Mouse (Mus musculus) gastrocnemius, adult 18-20 months (tissue): Measurements from ENCODE around the gene Gnb1. TPM values are rescaled to one million over a fixed set of nuclear protein-coding genes. Genes with fewer than 3 reads are reported as not detected.
"Not testable (repeated sequence)": the region's sequence is repeated elsewhere in the genome, so short reads cannot be mapped to it uniquely, and the experiment has no call there.

Experiments
- DNase-seq: peaks from one replicate; pipeline ENCODE4 v3.0.0; 2021; ENCODE audit warnings: low spot score
- total RNA-seq, 2 experiments: library from RNA; stranded (reverse); gene quantifications; 2 replicates each; pipeline ENCODE4 v1.2.3; 2021

The Gnb1 gene
- total RNA-seq, 2 experiments from 2014 or later: 48.6 to 59.8 TPM

DNA sequence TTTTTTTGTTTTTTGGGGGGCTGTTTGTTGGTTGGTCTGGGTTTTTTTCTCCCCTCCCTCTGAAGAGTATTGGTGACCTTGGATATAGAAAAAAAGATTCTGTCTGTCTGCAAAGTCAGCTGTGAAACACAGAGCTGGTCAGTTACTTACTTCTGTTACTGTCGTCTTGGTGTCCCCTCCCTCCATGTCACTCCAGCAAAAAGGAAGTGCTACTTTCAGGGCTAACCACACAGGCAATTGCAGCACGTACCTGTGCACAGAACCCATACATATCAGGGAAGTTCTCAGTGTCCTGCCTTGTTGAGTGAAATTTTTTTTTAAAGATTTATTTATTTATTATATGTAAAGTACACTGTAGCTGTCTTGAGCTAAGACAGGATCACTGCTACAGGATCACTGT is 59.3 kb downstream of the Gnb1 start:
- no peak for DNase-seq

DNA sequence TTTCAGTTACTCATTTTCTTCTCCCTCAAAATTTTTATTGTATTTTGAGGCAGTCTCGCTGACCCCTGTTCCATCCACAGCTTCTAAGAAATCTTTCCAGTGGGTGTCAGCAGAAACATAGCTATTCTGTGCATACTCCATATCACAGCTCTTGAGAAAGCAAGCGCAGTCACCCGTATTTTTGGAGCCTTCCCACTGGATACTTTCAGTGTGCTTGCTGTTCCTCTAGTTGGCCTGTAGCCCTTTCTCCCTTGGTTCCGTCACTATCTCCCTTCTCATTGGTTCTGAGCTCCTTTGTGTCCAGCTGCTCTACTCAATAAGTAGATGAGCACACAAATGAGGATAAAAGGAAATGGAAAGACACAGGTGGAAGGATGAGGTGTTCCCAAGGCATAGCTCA is 59.9 kb downstream of the Gnb1 start:
- DNase-seq: no peak

DNA sequence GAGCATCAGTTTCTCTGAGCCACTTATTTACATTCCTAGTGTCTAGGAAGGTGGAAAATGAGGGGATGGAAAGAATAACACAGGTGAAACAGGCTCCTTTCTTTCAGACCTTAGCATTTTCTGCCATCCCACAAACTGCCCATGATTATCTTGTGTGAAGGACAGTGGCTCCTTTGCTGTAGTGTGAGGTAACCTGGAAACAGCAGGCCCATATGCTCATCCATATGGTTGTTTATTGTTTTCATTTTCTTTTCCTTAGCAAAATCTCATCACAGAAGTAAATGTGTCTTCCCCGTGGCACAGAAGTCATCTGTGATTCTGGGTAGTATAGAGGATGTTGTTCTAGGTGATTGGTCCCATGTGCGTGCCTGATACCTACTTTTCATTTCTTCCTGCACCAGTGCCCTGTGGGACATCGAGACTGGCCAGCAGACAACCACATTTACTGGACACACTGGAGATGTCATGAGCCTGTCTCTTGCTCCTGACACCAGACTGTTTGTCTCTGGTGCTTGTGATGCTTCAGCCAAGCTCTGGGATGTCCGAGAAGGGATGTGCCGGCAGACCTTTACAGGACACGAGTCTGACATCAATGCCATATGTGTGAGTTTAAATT is 61.9 kb downstream of the Gnb1 start:
- no peak for DNase-seq

DNA sequence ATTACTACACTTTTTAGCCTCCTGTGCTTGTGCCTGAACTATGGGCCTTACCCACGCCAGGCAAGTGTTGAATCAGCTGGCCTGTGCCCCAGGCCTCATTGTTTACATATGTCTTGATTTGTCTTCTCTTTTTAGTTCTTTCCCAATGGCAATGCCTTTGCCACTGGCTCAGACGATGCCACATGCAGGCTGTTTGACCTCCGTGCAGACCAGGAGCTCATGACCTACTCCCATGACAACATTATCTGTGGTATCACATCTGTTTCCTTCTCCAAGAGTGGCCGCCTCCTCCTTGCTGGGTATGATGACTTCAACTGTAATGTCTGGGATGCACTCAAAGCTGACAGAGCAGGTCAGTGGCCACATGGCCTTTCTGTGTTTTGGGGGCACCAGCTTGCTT is 63.7 kb downstream of the Gnb1 start:
- DNase-seq: no peak

DNA sequence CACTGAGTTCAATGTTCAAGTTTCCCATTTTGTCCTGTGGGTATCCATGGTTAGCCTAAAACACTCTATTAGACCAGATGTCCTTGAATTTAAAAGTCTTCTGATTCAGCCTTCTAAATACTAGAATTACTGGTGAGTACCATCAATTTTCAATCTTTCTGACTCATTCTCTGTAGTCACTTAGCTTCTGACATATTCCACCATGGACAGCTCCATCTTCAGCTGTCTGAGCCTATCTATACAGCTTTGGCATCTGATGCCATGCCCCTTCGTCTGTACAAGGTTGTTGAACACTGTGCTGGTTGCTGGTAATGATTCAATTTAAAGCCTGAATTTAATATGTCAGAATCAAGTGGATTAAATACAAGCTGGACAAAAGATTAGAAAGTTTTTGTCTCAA is 64.3 kb downstream of the Gnb1 start:
- DNase-seq: no peak

DNA sequence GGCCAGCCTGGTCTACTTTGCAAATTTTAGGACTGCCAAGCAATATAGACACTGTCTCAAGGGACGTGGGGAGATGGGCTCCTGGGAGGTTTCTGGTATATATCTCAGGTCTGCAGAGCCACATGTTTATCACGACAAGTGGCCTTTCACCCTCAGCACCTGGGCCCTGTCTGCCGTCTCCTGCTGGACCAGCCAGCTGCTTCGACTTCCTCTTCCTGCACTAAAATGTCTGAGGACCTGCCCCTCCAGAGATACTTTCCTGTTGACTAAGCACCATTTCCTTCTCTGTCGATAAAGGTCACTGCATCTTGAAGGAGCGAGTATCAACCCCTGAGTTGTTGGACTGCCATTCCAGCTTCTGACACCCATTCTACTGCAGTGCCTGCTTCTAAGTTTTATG is 68.3 kb downstream of the Gnb1 start:
- no peak for DNase-seq

DNA sequence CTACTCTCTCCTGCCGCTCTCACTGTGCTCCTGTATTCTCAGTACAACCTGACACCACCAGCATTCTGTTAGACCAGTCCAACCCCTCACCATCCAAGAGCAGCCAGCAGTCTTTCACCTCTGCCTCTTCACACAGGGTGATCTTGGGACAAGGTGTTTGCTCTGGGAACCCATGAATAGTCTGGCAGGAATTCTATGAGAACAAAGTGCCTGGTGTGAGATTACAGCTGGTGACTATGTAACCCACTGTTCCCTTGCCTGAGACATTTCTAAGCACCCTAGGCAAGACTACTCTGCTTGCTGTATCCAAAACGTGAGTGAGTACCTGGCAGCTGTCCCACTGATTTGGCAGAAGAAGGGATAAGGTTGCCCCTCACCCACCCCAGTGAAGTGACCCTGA is 69.8 kb downstream of the Gnb1 start:
- DNase-seq: no peak

DNA sequence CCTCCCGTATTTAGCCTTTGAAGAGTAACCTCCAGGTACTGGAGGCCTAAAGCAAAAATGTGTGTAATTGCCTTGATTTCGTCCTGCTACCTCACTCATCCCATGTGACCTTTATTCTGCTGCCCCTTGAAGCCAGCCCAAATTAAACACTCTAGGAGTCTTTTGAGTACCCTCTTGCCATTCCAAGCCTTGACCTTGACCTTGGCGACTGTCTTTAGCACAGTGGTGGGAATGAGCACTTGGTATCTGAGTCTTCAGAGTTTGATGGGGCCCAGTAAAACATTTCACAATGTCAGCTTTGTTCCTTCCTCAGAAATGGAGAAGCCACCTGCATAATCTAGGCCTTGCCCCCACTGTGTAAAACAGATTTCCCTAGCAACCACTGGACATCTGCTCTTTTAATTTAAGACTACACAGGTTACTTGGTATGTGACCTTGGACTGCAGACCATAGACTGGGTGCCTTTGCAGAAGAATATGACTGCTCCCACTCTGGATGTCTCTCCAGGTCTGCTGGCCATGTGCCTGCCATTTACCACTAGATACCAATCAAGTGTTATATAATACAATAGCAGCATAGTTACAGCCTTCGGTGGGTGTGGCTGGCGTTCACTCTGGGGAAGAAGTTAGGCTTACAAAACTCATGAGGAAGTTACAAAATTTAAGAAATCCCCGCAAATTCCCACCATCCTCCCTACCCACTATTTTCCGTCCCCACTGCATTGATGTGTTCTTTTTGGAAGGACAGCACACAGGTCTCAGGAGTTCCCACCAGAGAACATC is 70.7 kb downstream of the Gnb1 start, which contains the start of gene Nadk:
Gene Nadk (plus strand): TSS at position 718 of the 782 bp plus-strand sequence.
- no peak for DNase-seq

DNA sequence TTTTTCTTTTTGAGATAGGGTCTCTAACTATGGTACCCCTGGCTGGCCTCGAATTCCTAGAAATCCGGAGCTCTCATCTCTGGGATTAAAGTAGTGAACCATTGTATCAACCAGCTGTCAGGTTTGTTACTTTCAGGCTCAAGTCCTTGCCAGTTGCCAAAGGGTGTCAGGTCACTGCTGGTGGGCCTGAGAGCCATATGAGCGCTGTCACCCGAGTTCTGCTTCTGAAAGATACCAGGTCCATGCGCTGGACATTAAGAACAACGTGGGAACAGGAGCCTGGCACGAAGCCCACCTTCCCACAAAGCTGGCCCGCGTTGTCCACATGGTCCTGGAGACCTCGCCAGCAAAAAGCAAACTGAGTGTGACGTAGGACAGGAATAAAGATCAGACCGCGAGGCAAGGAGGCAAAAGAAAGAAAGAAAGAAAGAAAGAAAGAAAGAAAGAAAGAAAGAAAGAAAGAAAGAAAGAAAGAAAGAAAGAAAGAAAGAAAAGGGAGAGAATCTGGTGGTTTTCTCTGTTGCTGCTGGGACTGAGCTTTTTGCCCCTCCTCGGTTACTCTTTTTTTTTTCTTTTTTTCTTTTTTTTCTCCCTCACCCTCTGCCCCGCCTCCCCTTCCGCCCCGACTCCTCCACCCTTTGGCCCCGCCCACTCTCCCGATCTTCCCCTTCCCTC is 71.7 kb downstream of the Gnb1 start:
- DNase-seq: peak; percentile 57

DNA sequence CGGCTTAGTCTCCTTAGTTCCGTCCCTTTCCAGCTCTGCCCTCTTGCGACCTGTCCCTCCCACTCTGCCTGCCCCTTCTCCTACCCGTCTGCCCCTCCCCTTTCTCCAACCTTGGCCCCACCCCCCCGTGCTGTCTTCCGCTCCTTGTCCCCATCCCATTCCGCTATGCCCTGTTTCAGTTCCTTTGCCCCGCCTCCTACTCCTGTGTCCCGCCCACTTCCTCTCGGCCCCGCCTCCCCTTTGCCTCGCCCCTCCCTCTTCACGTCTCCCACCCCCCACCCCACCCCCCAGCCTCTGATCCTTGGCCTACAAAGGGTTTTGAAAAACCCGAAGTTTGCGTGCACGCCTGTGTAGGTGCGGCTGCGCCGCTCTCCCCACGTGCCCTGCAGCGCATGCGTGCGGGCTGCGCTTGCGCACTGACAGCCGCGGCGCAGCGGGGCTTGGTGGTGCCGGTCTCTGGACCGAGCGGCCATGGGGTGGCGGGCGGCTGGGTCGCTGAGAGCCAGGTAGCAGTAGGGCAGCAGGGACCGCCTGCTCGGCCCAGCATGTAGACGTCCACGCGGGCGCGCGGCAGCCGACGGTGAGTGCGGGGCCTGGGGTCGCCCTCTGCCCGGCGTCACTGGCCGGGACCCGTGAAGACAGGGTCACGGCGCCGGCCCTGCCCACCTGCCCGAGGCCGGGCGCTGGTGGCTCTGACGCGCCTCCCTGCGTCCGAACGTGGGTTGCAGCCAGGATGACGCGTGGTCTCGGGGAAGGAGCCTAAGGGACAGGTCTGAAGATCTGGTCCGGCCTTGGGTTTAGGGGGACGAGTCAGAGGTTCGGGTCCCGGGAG is 72.5 kb downstream of the Gnb1 start:
- DNase-seq: peak; percentile 98

DNA sequence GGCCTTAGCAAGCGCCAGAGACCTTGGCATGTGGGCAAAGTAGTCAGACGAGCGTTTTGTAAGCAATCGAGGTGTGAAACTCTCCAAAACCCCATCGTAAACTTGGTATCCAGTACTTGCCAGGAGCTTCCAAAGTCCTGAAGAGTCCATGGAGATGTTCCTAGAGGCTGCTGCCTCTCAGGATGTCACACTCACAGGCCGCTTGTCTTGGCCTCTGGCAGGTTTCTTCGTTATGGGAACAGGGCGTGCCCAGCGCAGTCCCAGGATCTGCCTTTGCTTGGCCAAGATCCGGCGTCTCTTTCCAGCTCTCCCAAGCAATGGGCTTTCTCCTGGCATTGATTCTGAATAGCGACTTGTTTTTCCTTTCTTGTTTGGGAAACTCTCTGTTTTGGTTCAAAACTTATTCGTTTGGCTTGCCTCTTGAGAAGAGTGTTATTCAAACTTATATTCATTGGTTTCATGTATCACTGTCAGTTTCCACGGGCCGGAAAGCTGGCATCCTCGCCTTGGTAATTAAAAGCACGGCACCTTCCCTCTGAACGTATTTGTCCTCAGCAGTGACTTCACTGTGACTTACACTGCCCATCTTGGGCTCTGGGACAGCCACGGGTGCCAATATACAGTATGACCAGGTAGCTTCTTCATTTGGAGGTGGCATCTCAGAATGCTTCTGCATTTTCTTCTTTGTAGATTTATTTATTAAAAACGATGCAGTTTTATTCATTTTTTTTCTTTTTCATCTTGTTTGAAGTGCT is 73.3 kb downstream of the Gnb1 start:
- DNase-seq: peak; percentile 76

DNA sequence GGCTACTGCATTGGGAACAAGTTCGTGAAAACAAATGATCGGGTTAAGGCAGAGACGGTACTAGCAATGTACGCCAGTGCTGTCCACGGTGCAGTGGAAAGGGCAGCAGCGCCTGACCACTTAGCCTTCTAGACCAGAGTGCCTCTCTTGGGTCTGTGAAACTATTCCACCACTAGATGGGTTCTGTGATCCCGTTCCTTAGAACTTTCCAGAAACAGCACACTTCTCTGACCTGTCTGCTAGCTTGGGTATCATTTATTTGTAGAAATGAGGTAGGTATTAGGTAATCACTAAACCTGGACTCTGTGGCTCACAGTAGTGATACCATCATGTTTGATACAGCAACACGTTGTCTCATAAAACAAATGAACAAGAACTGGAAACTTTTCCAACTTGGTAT is 75.4 kb downstream of the Gnb1 start:
- DNase-seq: no peak

DNA sequence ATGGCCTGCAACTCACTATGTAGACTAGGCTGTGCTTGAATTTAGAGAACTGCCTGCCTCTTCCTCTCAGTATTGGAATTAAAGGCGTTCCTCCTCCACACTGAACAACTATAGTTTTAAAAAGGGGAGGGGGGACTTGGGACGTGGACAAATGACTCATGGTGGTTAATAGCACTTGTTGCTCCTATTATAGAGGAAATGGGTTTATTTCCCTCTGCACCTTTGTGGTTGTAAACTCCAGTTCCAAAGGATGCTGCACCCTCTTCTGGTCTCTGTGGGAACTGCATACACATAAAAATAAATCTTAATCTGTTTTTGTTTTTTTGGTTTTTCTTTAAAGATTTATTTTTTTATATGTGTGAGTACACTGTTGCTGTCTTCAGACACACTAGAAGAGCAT is 77.0 kb downstream of the Gnb1 start:
- DNase-seq: peak; percentile 42

DNA sequence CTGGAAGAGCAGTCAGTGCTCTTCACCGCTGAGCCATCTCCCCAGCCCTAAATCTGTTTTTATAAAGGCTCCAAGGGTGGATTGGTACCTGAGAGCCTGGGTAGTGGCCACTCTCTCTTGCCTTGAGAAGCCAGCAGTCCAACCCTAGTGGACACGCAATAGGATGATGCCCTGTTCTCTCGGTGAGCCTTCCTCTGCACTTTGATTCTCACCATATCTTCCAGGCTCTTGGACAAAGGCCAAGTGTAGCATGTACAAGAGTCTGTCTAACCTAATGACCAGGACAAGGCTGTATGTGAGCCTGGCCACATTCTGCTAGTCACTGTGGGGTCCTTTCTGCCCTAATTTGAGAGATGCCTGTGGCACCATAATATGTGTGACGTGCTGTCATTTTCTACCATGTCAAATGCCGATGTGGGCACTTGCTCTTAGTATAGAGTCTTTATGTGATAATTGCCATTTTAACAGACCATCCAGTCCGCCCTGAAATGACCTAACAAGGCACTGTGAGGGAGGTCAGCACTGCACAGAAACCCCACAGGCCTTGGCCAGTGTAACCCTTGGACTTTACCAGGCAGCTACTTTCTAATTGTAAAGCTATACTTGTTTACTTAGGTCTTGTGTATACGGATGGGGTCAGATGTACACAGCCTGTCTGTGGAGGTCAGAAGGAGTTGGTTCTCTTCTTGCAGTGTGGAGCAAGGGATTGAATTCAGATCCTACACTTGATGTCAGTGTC is 77.6 kb downstream of the Gnb1 start:
- no peak for DNase-seq

DNA sequence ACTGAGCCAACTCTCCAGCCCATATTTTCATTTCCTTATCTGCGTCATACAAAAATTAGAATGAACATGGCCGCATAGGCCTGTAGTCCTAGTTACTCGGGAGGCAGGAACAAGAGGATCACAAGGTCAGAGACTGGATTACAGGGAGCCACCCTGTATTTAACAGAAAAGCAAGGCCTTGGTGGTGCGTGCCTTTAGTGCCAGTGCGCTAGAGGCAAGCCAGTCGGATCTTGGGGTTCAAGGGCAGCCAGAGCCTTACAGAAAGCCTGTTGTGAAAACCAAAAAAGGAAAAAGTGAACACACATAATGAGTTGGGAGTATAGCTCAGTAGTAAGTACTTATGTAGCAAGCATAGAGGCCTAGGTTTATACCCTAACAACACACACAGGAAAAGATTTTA is 78.7 kb downstream of the Gnb1 start:
- no peak for DNase-seq

DNA sequence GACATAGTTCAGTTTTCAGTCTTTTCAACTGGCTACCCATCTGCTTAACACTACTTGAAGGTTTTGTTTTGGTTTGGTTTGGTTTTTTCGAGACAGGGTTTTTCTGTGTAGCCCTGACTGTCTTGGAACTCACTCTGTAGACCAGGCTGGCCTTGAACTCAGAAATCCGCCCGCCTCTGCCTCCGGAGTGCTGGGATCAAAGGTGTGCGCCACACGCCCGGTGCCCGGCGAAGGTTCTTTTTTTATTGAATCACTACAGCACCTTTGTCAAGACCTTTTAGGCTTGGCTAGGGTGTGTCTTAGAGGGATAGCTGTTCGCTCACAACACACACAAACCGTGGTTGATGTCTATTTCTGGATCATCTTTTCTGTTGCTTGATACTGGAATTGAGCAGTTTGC is 79.2 kb downstream of the Gnb1 start:
- not testable (repeated sequence) for DNase-seq

DNA sequence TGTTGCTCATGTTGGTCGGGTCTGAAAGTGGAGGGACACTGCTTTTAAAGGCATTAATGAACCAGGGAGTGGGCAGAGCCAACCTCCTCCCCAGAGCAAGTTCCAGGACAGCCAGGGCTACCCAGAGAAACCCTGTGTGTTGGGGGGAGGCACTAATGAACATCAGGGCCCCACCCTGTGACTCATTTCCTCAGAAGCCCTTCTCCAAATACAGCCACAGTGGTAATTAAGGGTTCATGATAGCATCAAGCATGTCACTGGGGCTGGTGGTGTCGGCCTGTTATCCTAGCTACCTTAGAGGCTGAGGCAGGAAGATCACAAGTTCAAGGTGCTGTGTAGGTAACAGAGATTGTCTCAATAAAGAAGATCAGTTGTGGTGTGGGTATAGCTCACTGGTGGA is 80.3 kb downstream of the Gnb1 start:
- no peak for DNase-seq

DNA sequence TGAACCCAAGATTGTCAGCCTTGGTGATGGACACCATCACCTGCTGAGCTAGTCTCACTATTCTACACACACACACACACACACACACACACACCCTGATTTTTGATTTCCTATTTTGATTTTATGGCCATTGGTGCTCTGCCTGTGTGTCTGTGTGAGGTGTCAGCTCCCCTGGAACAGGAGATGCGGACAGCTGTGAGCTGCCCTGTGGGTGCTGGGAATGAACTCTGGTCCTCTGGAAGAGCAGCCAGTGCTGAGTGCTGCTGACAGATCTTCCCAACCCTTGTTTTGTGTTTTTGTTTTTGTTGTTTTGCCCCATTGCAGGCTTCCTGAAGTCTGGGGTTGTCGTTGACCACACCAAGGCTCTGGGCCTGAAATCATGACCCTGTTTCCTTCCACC is 82.0 kb downstream of the Gnb1 start:
- no peak for DNase-seq

DNA sequence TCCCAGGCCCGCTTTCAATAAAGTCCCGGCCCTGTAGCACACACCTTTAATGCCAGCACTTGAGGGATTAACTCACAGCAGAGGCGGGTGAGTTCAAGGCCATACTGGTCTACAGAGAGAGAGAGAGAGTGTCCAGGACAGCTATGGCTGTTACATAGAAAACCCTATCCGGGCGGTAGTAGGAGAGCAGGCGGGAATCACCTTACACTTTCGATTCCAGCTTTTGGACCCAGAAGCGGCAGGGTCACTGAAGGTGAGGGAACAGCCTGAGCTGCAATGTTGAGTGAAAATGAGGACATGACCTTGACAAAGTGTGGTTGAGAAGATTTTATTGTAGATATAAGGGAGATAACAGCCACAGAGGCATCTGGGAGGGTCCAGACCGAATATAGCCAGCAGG is 82.7 kb downstream of the Gnb1 start:
- no peak for DNase-seq

DNA sequence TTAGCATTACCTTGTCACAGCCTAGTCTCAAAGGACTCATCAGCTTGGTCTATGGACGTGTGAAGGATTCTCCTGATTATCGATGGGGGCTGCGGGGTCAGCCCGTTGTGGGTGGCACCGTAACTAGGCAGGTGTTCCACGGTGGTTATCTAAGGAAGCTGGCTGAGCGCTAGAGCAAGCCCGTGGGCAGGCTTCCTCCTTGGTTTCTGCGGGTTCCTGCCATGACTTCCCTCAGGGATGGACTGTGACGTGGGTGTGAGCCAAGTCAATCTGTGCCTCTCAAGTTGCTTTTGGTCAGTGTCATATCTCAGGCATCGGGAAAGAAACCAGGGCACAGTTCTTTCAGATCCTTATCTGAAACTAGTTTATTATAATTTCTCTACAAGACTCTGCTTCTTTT is 83.8 kb downstream of the Gnb1 start:
- peak; percentile 61 for DNase-seq
